Mouse (Mus musculus) brain, adult 10 weeks (tissue): ENCODE results near the gene Bag1. TPM values are rescaled to one million over a fixed set of nuclear protein-coding genes. Genes with fewer than 3 reads are reported as not detected.

ENCODE experiments used
- polyA plus RNA-seq: library from polyadenylated mRNA; stranded (reverse); fragments of 350-450 nt; fragmentation: Illumina TruSeq; extraction: RNeasy Lipid Tissue Mini Kit (QIAGEN cat#74804); gene quantifications from one replicate; pipeline ENCODE4 v1.2.3, GENCODE M21; 2015; ENCODE audit warnings: low read depth, low replicate concordance

Bag1 gene
- polyA plus RNA-seq: 212 TPM

GRCm38 (mm10) chr4:40948160-40948708 is at the start of gene Bag1, which contains the start of gene Chmp5:
Gene Bag1, minus strand, starts transcription at chr4:40948294.
Gene Chmp5, plus strand, starts transcription at chr4:40948407.

GRCm38 (mm10) chr4:40970842-40971701 is 23.0 kb upstream of the Bag1 start, which contains the start of gene Nfx1:
Gene Nfx1, plus strand, starts transcription at chr4:40970906.

GRCm38 (mm10) chr4:40919785-40920184 is 28.3 kb downstream of the Bag1 start, which contains the start of gene Spink4:
Gene Spink4, plus strand, starts transcription at chr4:40920052.

Other genes starting within 250 kb of the Bag1 start
- 37.8 TPM for gene Aptx, start 245.1 kb downstream of the Bag1 start, polyA plus RNA-seq
- 345 TPM for gene Dnaja1, start 226.1 kb downstream of the Bag1 start, polyA plus RNA-seq
- gene Smu1, start 190.4 kb downstream of the Bag1 start, polyA plus RNA-seq: 74.6 TPM
- 3.7 TPM for gene B4galt1, start 94.3 kb downstream of the Bag1 start, polyA plus RNA-seq
- gene Spink4, start 28.2 kb downstream of the Bag1 start, polyA plus RNA-seq: not detected
- 145 TPM for gene Chmp5, start 113 bp upstream of the Bag1 start, polyA plus RNA-seq
- 67.7 TPM for gene Nfx1, start 22.6 kb upstream of the Bag1 start, polyA plus RNA-seq
- not detected for gene Aqp7, start 99.8 kb upstream of the Bag1 start, polyA plus RNA-seq
- gene Aqp3, start 149.9 kb upstream of the Bag1 start, polyA plus RNA-seq: not detected
- 53.6 TPM for gene Nol6, start 176.2 kb upstream of the Bag1 start, polyA plus RNA-seq
- 92.2 TPM for gene Ube2r2, start 187.4 kb upstream of the Bag1 start, polyA plus RNA-seq